Mouse (Mus musculus) CH12.LX (cell line): ENCODE data around the gene Tmc2. TPM values are rescaled to one million over a fixed set of nuclear protein-coding genes. Genes with fewer than 3 reads are reported as not detected.

Experiments
- DNase-seq: peaks from one replicate; pipeline ENCODE4 v3.0.0-alpha.2; 2013; ENCODE audit errors: extremely low read depth
- H3K27ac ChIP-seq: 2 replicates; pipeline ENCODE4 v1.5.1; 2012; ENCODE audit warnings: low read depth, mild to moderate bottlenecking, control low read depth, moderate library complexity; ENCODE audit not compliant: insufficient read depth
- H3K27me3 ChIP-seq: replicated peaks from 2 replicates; pipeline ENCODE3; 2012; ENCODE audit warnings: inconsistent platforms
- H3K36me3 ChIP-seq, 2 experiments: replicated peaks in 1 of 2; 2 replicates each; pipeline versions ENCODE3 to v1.6.1; 2012; ENCODE audit warnings: inconsistent platforms in 1 of 2, low read length in 1 of 2, mild to moderate bottlenecking in 1 of 2, mixed read lengths in 1 of 2, moderate library complexity in 1 of 2; ENCODE audit not compliant: control insufficient read depth in 1 of 2, insufficient read depth in 1 of 2
- H3K4me1 ChIP-seq, 2 experiments: 2 replicates each; pipeline ENCODE4 v1.6.1; 2012; ENCODE audit warnings: inconsistent platforms in 1 of 2, moderate library complexity in 1 of 2; ENCODE audit not compliant: insufficient read depth in 2 of 2, control insufficient read depth in 1 of 2
- H3K4me2 ChIP-seq: 2 replicates; pipeline ENCODE4 v1.6.1; 2012; ENCODE audit warnings: low read depth, mild to moderate bottlenecking, control low read depth; ENCODE audit not compliant: poor library complexity, insufficient read depth, severe bottlenecking
- H3K4me3 ChIP-seq, 3 experiments: fragments of 150-350 bp in 1 of 3; sonication (generic) in 1 of 3; replicated peaks in 1 of 3; 2 replicates each; pipeline versions ENCODE3 to v1.5.1; 2011 to 2012; ENCODE audit warnings: low read depth in 2 of 3, low read length in 2 of 3, mild to moderate bottlenecking in 2 of 3, moderate library complexity in 2 of 3, control low read depth in 1 of 3, improper control_type of control experiment in 1 of 3, inconsistent platforms in 1 of 3, mixed read lengths in 1 of 3; ENCODE audit not compliant: poor library complexity in 1 of 3
- H3K79me2 ChIP-seq: replicated peaks from 2 replicates; pipeline ENCODE4 v1.6.1; 2012; ENCODE audit warnings: mild to moderate bottlenecking, moderate library complexity; ENCODE audit not compliant: control insufficient read depth, poor library complexity, insufficient read depth, severe bottlenecking; ENCODE audit errors: extremely low read depth
- H3K9ac ChIP-seq: 2 replicates; pipeline ENCODE4 v1.6.1; 2012; ENCODE audit warnings: low read depth, mild to moderate bottlenecking, control low read depth, moderate library complexity; ENCODE audit not compliant: insufficient read depth
- H3K9me3 ChIP-seq: replicated peaks from 2 replicates; pipeline ENCODE3; 2012; ENCODE audit warnings: low read length, inconsistent platforms, mixed read lengths
- CHD1 ChIP-seq: IDR thresholded peaks from 2 replicates; pipeline ENCODE4 v1.6.1; 2012; ENCODE audit warnings: low read depth, low read length, improper control_type of control experiment, inconsistent platforms
- CTCF ChIP-seq, 2 experiments: IDR thresholded peaks in 1 of 2; conservative IDR thresholded peaks in 1 of 2; 2 replicates each; pipeline ENCODE4 v1.5.1; 2011 to 2012; ENCODE audit warnings: low read depth in 2 of 2, low read length in 2 of 2, improper control_type of control experiment in 1 of 2, inconsistent platforms in 1 of 2, mild to moderate bottlenecking in 1 of 2, moderate library complexity in 1 of 2
- ELF1 ChIP-seq: IDR thresholded peaks from 2 replicates; pipeline ENCODE4 v1.6.1; 2014; ENCODE audit warnings: low read depth, mild to moderate bottlenecking, inconsistent platforms, low read length, improper control_type of control experiment
- ETS1 ChIP-seq: conservative IDR thresholded peaks from 2 replicates; pipeline ENCODE4 v1.6.1; 2012; ENCODE audit warnings: low read depth, mild to moderate bottlenecking, inconsistent platforms, low read length, improper control_type of control experiment, moderate library complexity
- GABPA ChIP-seq: IDR thresholded peaks from 2 replicates; pipeline ENCODE4 v1.6.1; 2012; ENCODE audit warnings: low read depth, low read length, improper control_type of control experiment, inconsistent platforms; ENCODE audit not compliant: insufficient replicate concordance
- JUND ChIP-seq: conservative IDR thresholded peaks from 2 replicates; pipeline ENCODE4 v1.6.1; 2011; ENCODE audit warnings: low read depth, low read length, improper control_type of control experiment
- KAT2A ChIP-seq: IDR thresholded peaks from 2 replicates; pipeline ENCODE4 v1.6.1; 2012; ENCODE audit warnings: low read length, improper control_type of control experiment, inconsistent platforms; ENCODE audit not compliant: insufficient replicate concordance
- MAZ ChIP-seq: IDR thresholded peaks from 2 replicates; pipeline ENCODE4 v1.6.1; 2012; ENCODE audit warnings: low read depth, mild to moderate bottlenecking, inconsistent platforms, low read length, improper control_type of control experiment, moderate library complexity
- MYC ChIP-seq: IDR thresholded peaks from 2 replicates; pipeline ENCODE4 v1.6.1; 2011; ENCODE audit warnings: low read depth, mild to moderate bottlenecking, improper control_type of control experiment, low read length
- NELFE ChIP-seq: IDR thresholded peaks from 2 replicates; pipeline ENCODE4 v1.6.1; 2011; ENCODE audit warnings: low read depth, low read length, improper control_type of control experiment
- NRF1 ChIP-seq: IDR thresholded peaks from 2 replicates; pipeline ENCODE4 v1.6.1; 2014; ENCODE audit warnings: low read depth, mild to moderate bottlenecking, inconsistent platforms, low read length, improper control_type of control experiment, moderate library complexity
- PAX5 ChIP-seq: IDR thresholded peaks from 2 replicates; pipeline ENCODE4 v1.6.1; 2012; ENCODE audit warnings: low read length, inconsistent platforms, mixed read lengths
- POLR2AphosphoS2 ChIP-seq: IDR thresholded peaks from 2 replicates; pipeline ENCODE4 v1.6.1; 2011; ENCODE audit warnings: low read depth, low read length, improper control_type of control experiment
- RAD21 ChIP-seq: IDR thresholded peaks from 2 replicates; pipeline ENCODE4 v1.6.1; 2011; ENCODE audit warnings: low read depth, mild to moderate bottlenecking, low read length, improper control_type of control experiment, moderate library complexity
- SMC3 ChIP-seq: IDR thresholded peaks from 2 replicates; pipeline ENCODE4 v1.6.1; 2011; ENCODE audit warnings: low read depth, low read length, improper control_type of control experiment
- USF1 ChIP-seq: IDR thresholded peaks from 2 replicates; pipeline ENCODE4 v1.6.1; 2014; ENCODE audit warnings: low read depth, mild to moderate bottlenecking, inconsistent platforms, low read length, improper control_type of control experiment
- ZMIZ1 ChIP-seq: IDR thresholded peaks from 2 replicates; pipeline ENCODE4 v1.6.1; 2012; ENCODE audit warnings: low read depth, mild to moderate bottlenecking, inconsistent platforms, low read length, improper control_type of control experiment
- dilution Hi-C: fragments of 300-500 bp; cut with MboI; formaldehyde crosslinking; loops from 2 replicates; pipeline ENCODE4 v1.14.3; 2020; ENCODE audit warnings: low sequenced_read_pairs; ENCODE audit not compliant: extremely low pct_unique_long_range_greater_than_20kb, extremely low pct_ligation_motif_present
- in situ Hi-C: fragments of 300-500 bp; cut with MboI; formaldehyde crosslinking; loops from 3 replicates; pipeline ENCODE4 v1.14.3; 2019; ENCODE audit warnings: low sequenced_read_pairs, low pct_ligation_motif_present, low pct_unique_long_range_greater_than_20kb, mixed read lengths
- polyA plus RNA-seq: library from polyadenylated mRNA; unstranded; fragments of >175 nt; gene quantifications from 2 replicates; pipeline ENCODE4 v1.2.1, GENCODE M21; 2012; ENCODE audit warnings: low read depth; ENCODE audit not compliant: insufficient read length
- total RNA-seq, 2 experiments: library from RNA; depleted of rRNA; stranded (reverse); fragments of 300-350 nt in 1 of 2; fragments of >200 nt in 1 of 2; gene quantifications; 2 replicates each; pipeline ENCODE4 v1.2.3; 2012 to 2014

Tmc2 gene
- total and polyA plus RNA-seq, 3 experiments = not detected

- no peak overlapping the region for H3K9ac ChIP-seq
- H3K36me3 ChIP-seq = no peaks in the 10 kb centered on the region
- H3K79me2 ChIP-seq = no peaks in the 10 kb centered on the region
- no peaks in the 10 kb centered on the region for H3K4me1 ChIP-seq
- peak; percentile 65 for TF ChIP-seq SMC3
- peak; percentile 12 to 78; a peak in 2 of 4 replicates for TF ChIP-seq CTCF (conservative IDR thresholded peaks at IDR 0.05 in 1 of 2, IDR thresholded peaks at IDR 0.05 in 1 of 2; ENCODE audit: low read depth in 2 of 2, low read length in 2 of 2)
- TF ChIP-seq PAX5 = no peak
- peak; percentile 81 for TF ChIP-seq RAD21
- H3K27ac ChIP-seq = no peak overlapping the region
- dilution Hi-C loops = no loop called here
- peaks cover 3% of the 10 kb centered on the region for H3K9me3 ChIP-seq
- peak; percentile 58 for DNase-seq
- no peak overlapping the region for H3K4me3 ChIP-seq
- H3K4me2 ChIP-seq = no peak overlapping the region
- in situ Hi-C loops = loop anchor here (5.0 to 25.0 kb wide), 2 partner anchors 175 to 335 kb away; no protein-coding TSS in a partner anchor
- peaks cover 6% of the 10 kb centered on the region for H3K27me3 ChIP-seq
Observed at GRCm38 (mm10) chr2:130246912-130247311, 51.9 kb downstream of the Tmc2 start.

- dilution Hi-C loops = no loop called here
- Histone ChIP-seq H3K36me3 (no peaks in the 10 kb centered on the region), H3K9ac (no peak overlapping the region), H3K9me3 (peaks cover 3% of the 10 kb centered on the region), H3K27me3 (peaks cover 6% of the 10 kb centered on the region), H3K4me3 (no peak overlapping the region), H3K79me2 (no peaks in the 10 kb centered on the region), H3K27ac (no peak overlapping the region), H3K4me1 (no peaks in the 10 kb centered on the region), H3K4me2 (no peak overlapping the region)
- TF ChIP-seq POLR2AphosphoS2 = no peak
- in situ Hi-C loops = loop anchor here (5.0 to 25.0 kb wide), 2 partner anchors 176 to 336 kb away; no protein-coding TSS in a partner anchor
- no peak for DNase-seq
Observed at GRCm38 (mm10) chr2:130248226-130248625, 53.2 kb downstream of the Tmc2 start.

- Histone ChIP-seq H3K36me3 (no peaks in the 10 kb centered on the region), H3K4me2 (no peak overlapping the region)
- TF ChIP-seq ETS1 = no peak
- no peak for TF ChIP-seq NELFE
- TF ChIP-seq GABPA = no peak
- no peak for TF ChIP-seq JUND
- TF ChIP-seq CHD1 = no peak
- no peak for TF ChIP-seq ZMIZ1
- no peak for TF ChIP-seq MAZ
- TF ChIP-seq MYC = no peak
- TF ChIP-seq NRF1 = no peak
- TF ChIP-seq USF1 = no peak
- no peak for TF ChIP-seq KAT2A
- TF ChIP-seq ELF1 = no peak
- TF ChIP-seq POLR2AphosphoS2 = no peak
- TF ChIP-seq, all 38 proteins: peak for 0
- no peaks in the 10 kb centered on the region for H3K4me1 ChIP-seq
- DNase-seq = no peak
- no peaks in the 10 kb centered on the region for H3K79me2 ChIP-seq
- H3K9me3 ChIP-seq = no peaks in the 10 kb centered on the region
- in situ Hi-C loops = no loop called here
- no peak overlapping the region for H3K27ac ChIP-seq
- dilution Hi-C loops = no loop called here
- no peak overlapping the region for H3K4me3 ChIP-seq
- H3K27me3 ChIP-seq = no peaks in the 10 kb centered on the region
- H3K9ac ChIP-seq = no peak overlapping the region
Observed at GRCm38 (mm10) chr2:130256762-130257161, 61.8 kb downstream of the Tmc2 start.
